Mouse (Mus musculus): Measurements from ENCODE around the gene Vwce.

Gene Vwce

DNA sequence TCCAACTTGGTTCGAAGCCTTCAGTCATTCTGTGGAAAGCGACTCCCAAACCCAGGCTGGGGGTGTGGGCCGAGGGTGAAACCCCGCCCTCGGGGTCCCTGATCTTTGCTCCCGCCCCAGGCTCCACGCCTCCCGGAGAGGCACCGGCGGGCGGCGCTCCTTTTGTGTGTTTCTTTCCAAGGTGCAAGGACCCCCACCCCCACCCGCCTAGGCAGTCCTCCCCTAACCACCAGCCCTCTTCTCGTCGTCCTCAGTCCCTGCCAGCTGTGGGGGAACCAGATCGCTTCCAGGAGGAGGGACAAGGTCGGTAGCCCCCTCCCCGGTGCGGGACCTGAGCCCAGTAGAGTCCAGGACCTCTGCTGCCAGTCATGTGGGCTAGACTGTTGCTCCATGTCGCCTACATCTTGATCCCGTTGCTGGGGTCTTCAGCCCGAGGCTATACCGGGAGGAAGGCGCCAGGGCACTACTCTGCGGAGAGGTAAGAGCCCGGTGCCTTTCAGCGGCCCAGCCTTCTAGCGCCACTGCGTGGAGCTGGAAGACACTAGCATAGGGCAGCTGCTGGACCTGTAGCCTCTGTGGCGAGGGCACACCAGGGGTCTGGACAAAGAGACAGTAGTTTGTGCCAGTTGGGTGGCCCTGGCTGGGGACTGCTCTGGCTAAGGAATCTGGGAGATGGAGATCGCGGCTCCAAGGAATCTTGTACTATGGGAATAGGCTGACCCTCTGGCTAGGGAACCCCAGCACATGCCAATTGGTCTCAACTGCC is at the start of gene Vwce:
TSS of gene Vwce (plus strand) at position 108 of the 766 bp plus-strand sequence.
- peak in 1 of 2 experiments; percentile 35 for DNase-seq (ENCODE audit: low spot score in 2 of 2)

DNA sequence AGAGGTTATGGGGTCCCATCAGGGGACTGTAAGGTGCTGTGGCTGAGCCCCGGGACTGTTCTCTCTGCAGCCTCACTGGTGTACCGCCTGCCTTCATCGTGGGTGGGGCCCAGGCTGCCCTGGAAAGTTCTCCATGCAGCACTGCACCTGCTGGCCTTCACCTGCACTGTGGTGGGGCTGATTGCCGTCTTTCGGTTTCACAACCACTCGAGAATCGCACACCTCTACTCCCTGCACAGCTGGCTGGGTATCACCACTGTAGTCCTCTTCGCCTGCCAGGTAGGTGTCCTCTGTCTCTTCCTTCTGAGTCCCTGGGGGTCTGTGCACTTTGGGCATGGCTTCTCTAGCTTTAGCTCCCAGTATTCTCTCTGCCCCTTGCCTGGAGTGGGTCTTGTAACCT is 48.9 kb upstream of the Vwce start:
- DNase-seq (ENCODE audit: low spot score in 2 of 2) = no peak

DNA sequence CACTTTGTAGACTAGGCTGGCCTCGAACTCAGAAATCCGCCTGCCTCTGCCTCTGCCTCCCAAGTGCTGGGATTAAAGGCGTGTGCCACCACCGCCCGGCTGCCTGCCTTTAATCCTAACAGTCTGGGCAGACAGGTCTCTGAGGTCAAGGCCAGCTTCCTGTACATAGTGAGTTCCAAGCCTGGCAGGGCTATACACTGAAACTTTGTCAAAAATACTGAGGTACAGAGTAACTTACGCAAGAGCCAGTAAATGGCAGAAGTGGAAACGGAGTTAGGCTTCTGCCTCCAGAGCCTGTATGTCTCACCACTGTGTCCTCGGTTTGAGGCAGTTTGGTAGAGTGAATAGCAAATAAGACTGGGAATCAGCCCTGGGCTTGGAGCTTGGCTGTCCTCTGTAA is 46.8 kb upstream of the Vwce start:
- no peak for DNase-seq (ENCODE audit: low spot score in 2 of 2)

DNA sequence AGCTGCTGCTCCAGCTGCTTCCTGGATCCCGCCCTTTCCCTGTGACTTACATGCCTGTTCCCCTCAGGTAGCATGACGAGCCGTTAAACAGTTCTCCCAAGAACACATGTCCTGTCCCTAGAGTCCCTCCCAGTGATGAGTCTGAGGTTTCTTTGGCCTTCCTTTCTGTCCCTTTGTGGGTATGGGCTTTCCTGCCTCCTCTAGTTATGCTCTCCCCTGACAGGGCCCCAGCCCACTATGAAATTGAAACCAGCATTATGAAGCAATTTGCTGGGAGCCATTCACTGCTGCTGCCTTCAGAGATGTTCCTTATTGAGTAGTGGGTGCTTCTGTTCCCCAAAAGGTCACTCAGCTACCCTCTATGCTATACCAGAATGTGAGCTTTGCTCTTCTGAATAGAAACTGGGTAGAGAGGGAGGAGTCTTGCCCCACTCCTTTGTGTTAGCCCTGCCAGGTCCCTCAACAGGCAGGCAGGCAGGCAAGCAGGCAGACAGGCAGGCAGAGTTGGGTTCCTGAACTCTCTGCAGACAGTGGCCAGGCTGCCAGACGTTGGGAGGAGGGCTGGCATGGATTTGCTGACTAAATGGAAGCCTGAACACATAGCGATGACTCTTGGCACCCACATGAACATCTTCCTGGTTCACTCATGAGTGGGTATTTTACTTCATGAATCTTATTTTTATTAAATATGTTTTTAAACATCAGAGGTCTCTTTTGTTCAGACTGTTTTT is 44.7 kb upstream of the Vwce start:
- no peak for DNase-seq (ENCODE audit: low spot score in 2 of 2)

DNA sequence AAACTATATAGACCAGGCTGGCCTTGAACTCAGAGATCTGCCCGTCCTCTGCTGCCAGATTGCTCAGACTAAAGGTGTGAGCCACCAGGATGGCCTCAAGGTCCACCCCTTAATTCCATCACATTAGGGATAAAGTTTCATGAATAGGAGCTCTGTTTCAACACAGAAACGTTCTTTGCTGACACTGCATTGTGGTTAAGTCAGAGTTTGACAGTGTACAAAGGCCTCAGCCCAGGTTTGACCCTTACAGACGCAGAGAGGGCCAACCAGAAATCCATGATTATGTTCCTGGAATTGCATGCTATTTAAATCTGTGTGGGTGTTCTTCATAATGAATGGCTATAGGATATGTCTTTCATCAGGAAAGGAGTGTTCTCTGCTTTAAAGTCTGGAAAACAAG is 43.7 kb upstream of the Vwce start:
- DNase-seq (ENCODE audit: low spot score in 2 of 2) = no peak

DNA sequence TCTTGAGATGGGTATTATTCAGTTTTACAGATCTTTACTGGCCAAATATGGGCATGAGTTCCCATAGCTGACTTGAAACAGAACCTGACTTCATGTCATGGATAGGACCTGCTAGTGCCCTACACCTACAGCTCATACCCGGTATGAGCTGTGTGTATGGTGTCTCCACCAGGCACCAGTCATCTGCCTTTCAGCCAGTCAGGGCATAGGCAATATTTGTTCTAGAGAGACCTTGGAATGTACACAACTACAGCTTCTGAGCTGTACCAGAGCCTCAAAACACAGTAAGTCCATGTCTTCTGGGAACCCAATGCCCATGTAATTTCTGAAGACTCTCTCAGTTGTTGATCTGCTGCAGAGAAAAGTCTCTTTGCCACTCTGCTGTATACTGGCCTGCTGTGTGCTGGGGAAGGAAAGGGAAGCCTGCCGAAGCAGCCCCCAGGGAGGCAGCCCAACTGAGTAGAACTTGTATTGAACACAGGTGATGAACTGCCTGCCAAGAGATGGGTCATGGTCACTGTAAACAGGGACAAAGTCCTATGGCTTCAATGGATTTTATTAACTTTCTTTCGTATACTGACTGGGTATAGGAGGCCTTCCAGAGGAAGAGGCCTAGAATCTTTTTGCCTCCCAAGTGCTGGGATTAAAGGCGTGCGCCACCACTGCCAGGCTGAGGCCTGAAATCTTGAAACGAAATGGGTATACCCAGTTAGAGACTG is 42.2 kb upstream of the Vwce start:
- no peak for DNase-seq (ENCODE audit: low spot score in 2 of 2)

DNA sequence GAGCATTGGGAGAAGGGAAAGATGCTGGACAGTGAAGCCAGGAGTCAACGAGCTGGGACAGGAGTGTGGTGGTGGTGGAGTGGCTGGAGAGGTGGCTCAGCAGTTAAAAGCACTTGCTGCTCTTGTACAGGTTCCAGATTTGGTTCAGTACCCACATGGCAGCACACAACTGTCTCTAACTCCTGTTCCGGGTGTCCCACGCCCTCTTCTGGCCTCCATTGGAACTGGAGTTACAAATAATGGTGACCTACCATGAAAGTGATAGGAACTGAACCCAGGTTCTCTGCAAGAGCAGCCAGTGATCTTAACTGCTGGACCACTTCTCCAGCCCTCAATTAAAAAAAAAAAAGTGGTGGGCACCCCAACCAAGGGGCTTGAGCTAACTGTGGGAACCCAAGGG is 35.8 kb upstream of the Vwce start:
- DNase-seq (ENCODE audit: low spot score in 2 of 2) = no peak

DNA sequence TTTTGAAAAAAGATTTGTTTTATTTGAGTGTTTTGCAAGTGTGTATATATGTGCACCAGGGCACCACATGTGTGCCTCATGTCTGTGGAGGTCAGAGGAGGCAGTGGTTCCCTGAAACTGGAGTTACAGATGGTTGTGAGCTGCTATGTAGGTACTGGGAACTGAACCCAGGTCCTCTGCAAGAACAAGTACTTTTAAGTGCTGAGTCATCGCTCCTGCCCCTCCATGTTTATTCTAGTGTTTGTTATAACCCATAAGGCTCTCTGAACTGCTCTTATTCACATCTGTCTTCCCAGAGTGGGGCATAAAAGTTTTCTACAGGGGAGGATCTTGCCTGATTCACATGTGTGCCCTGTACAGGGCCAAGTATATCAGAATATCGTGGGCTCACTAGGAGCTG is 34.4 kb upstream of the Vwce start:
- no peak for DNase-seq (ENCODE audit: low spot score in 2 of 2)

DNA sequence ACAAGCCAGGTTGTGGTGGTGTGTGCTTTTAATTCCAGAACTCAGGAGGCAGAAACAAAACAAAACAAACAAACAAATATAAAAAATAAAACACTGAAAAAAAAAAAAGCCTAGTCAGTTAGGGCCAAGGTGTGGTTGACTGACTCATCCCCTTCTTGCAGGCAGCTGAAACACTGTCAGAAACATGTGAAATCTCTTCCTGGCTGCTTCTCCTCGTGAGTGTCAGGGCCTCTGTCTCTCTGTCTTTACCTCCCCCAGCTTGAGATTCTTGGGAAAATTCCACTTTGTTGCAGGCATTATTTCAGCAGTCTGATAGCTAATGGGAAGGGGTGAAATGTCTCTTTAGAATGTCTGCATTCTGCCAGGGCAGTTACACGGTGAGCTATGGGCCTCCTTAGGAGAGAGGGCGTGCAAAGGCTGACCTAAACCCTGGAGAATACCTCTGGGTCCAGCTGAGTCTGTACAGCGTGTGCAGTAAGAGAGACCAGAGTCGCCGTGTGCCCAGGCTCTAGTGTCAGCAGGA is 31.7 kb upstream of the Vwce start:
- no peak for DNase-seq (ENCODE audit: low spot score in 2 of 2)

DNA sequence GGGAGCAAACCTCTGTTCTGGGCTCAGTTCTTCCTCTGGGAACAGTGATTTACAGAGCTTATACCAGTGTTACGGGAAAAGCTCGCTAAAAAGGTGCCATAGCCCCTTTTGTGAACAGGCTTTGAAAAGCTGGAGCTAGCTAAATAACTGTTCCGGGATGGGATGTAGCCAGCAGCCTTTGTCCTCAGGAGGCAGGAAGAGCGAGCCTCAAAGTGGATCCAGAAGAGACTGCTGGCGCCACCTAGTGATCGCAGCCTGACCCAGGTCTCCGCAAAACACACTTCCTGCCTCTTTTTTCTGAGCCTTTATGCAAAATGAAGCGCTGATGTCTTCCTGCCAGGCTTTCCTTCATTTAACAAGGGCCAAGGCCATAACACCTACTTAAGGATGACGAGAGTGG is 31.2 kb upstream of the Vwce start:
- DNase-seq (ENCODE audit: low spot score in 2 of 2) = peak; percentile 72 to 73

DNA sequence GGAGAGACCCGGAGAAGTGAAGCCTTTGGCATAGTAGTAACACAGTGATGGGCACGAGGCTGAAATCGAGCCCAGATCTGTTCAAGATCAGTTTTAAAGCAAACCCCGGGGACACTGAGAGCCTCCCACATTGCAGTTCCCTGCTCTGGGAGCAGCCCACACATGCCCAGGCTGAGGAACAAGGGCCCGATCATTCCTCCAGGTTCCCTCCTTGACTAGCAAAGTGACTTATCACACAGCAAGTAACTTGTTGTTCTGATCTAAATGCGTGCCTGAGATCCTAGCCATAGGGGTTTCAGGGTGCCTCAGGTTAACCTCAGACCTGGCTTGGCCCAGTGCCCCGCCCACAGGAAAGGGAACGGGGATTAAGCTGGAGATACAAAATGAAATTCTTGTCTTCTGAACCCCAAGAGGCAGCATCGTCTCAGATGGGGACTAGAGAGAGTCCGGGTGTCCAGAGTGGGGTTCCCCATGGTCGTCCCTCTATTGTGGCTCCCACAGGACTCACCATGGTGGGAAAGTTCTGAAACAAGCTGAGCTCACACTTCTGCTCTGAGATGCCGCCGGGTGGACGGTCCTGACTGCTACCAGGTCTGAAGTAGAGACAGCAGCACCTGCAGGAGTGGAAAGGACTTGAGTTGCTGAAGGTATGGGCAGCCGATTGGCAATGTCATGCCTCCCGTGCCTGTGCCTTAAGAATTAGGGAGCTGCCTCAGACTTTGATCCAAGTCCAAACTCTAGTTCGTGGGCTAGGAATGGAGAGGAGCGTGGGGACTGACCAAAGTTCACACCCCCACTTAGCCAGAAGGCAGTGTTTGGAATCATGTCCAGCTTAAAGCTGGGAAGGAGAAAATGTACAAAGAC is 30.1 kb upstream of the Vwce start:
- no peak for DNase-seq (ENCODE audit: low spot score in 2 of 2)

DNA sequence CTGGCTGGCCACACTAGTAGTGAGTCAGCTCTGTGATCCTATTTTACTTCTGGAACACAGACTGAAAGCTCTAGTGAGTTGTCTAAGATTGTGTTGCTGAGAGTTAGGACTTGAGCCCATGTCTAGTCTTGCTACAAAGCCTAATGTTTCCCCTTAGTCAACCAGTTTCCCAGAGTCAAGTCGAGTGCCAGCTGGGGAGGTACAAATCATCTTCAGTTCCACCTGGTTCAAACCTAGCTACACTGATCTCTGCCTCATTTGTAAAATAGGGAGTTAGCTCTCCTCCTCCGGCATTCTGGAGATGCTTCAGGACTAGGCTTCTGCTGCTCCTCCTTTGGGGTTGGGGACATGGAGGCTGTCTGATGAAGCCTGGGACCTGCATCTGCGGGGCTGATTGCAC is 29.5 kb upstream of the Vwce start:
- DNase-seq (ENCODE audit: low spot score in 2 of 2) = no peak

DNA sequence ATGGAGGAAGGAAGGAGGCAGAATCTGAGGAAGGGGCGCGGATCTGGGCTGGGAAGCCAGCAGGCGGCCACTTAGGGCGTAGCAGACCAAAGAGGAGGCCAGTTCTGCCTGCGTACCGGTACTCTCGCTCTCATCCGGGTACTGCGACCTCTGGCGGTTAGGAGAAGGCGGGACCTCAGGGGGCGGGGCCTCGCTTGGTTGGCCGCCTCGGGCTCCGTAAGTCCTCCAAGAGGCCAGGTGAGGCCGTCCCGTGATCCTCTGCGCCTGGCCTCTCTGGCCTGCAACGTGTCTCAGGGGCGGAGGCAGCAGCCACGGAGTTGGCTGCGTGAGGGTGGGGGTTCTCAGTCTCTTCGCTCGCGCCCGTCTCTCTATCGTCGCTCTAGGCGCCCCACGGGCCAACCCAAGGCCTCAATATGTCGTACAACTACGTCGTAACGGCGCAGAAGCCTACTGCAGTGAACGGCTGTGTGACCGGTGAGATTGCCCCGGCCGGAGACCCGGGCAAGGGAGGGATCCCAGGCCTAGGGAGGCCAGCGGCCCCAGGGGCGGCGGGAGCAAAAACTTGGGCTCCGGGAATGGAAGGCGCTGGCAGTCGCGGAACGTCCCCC is 28.6 kb upstream of the Vwce start, which contains the start of the genes Ddb1 and Tkfc:
TSS of gene Ddb1 (plus strand) at position 35 of the 608 bp plus-strand sequence.
TSS of gene Tkfc (minus strand) at position 362 of the 608 bp plus-strand sequence.
- DNase-seq (ENCODE audit: low spot score in 2 of 2) = peak; percentile 97 to 99

DNA sequence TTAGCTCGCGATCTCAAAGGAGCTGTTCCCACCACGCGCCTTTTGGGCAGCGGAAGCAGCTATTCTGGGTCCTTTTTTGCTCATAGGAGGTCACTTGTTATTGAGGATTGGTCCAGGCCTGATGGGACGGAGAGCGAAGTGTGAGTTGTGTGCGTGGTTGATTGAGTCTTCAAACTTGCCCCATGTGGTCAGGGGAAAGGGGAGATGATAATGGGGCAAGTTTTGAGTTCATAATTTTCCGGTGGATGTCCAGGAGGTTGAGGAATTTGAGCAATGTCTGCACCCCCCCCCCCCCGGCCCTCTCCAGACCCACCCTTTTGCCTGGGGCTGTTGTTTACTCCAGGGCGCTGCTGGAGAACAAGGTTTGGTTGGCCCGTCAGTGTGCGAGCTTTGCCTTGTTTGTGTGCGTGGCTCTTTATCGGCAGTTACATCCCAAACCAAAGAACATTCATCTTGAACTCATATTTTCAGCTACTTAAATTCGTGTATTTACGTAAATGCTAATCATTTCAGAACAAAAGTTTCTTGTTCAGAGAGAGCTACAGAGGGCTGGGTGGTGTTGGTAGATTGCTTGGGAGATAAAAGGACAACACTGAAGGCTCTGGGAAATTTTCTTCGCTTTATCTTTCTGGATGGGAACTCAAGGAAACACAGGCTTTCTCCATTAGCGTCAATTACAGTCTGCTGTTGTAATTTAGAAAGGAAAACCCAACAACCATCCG is 28.0 kb upstream of the Vwce start:
- DNase-seq (ENCODE audit: low spot score in 2 of 2) = no peak

DNA sequence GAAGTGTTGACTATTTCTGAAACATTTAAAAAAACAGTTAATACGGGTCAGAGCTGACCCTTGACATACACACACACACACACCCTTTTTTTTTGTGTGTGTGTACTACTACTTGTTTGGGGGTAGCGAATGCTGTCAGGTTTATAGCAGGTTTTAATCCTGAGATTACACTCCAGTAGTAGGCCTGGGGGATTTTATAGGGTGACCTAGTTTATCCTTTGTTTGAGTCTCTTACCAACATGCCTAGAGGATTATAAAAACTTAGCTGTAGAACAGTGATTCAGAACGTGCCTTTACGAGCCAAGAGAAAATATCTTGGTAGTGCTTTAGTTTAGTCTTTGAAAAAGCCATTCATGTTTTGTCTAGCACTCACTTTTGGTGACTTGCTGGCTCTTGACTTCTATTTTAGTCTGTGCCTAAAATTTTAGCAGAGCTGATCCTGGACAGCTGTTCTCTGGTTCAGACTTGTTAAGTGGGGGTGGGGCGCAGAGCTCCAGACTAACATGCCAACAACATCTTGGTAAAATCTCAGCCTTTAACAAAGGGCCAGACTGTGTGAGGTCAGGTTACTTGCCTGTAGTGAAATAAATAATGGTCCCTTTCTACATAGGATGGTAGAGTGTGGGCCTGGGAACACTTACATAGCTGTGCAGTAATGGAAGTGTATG is 25.3 kb upstream of the Vwce start:
- no peak for DNase-seq (ENCODE audit: low spot score in 2 of 2)

DNA sequence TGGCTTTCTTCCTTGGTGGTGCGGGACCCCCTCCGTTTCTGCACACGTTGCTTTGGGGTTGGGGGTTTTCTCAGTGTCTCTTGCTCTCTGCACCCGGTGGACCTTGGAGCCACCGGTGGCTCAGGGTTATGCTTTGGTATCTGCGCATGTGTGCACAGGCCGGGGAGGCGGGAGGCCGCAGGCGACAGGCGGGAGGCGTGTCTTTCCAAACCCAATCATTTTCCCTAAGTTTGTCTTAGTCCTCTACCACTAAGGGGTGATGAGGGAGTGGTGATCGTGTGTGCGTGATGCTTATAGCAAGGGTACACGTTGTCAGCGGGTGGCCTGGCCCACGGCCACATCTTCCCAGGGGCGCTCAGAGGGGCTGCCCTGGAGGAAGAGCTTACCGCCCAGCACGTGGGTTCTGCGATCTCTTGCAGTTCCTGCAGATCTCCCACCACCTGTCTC is 882 bp downstream of the Vwce start:
- DNase-seq (ENCODE audit: low spot score in 2 of 2) = peak in 1 of 2 experiments; percentile 18

DNA sequence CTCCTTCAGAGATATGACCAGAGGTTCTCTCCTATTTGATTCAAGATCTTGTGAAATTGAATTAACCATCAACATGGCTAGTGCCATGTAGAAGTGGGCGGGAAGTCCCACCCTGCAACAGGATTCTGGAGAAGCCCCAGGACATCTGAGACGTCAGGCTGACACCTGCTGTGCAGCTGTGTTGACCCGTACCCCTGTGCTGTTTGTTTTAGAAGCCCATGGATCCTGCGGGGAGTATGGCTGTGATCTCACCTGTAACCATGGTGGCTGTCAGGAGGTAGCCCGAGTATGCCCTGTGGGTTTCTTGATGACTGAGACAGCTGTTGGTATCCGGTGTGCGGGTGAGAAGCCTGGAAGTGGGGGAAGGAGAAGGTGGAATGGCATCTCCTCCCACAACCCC is 3.8 kb downstream of the Vwce start:
- DNase-seq (ENCODE audit: low spot score in 2 of 2) = no peak

DNA sequence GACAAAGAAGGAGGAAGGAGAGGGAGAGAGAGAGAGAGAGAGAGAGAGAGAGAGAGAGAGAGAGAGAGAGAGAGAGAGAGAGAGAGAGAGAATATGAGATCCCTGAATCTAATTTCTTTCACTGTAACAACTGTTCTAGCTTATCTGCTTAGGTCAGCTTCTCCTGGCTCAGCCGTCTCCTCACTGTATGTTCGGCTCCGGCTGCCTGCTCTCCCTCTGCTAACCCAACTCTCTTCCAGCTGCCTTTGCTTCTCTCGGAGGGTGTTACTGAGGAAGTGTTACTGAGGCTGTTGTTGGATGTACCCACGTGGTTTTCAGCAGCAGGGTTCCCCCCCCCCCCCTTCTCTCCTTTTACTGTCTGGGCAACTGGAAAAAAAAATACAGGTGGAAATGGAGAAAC is 6.1 kb downstream of the Vwce start:
- no peak for DNase-seq (ENCODE audit: low spot score in 2 of 2)

DNA sequence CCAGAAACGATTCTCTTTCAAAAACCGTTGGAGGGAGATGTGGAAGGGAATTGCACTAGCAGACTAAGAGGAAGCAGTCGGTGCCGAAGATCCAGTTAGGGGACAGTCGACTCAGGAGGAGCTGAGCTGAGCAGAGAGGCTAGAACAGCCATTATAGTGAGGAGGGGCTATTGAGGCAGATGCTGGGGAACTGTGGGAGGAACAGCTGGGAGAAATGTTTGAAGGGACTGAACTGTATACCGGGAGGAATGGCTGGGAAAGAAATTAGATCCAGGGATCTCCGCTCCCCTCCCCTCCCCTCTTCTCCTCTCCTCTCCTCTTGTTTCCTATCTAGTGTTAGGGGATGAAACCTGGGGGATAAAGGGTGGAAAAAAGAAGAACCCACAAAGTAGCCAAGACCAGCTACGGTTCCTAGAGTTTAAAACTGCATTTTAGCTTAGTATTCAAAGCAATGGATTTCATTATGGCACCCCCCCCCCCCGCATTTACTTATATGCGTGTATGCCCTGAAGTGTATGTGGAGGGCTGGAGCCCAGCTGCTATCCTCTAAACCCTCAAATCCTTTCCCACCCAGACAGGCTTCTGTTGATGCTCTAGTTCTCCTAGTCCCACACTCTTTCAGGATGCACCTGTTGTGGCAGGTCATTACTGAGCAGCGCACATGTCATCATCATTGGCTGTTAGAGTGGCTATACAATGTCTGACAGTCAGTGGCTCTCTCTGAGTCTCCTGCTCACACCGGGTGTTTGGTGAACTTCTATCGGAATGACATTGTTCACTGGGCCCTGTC is 6.8 kb downstream of the Vwce start:
- DNase-seq (ENCODE audit: low spot score in 2 of 2) = no peak
